Comparison of ENCODE assay signal across 12 mouse cellular contexts in the genomic region with DNA sequence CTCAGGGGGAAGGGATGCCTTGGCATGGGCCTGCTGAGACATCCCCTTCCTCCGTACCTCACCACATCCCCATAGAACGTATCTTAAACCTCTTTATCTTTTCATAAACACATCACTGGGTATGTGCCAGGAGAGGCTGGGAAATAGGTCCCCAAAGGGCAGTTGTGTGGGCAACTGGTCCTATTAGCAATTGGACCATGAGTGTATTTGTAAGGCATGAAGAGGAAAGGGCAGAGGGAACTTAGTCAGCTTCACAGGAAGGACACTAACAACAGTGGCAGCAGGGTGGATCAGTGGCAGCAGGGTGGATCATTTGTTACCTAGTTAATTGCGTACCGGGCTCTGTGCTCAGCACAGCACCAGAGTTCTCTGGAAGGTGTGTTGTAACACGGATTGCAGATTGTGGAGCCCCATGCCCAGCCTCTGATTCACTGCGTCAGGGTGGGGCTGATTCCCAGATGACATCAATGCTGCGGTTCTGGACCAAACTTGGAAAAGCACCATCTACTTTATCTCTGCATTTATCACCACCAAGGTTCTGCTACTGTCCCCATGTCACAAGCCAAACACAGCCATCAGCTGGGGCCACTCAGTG. TPM values are rescaled to one million over a fixed set of nuclear protein-coding genes. Genes with fewer than 3 reads are reported as not detected.
A peak's percentile ranks its signal among the peaks of the same experiment; 100 is the strongest.
DNase-seq lines count a peak whose midpoint lies in the region; ATAC-seq and TF ChIP-seq lines count a peak whose summit lies in the region.
"Had no signal": no experiment of that assay in that cellular context is flagged by ENCODE, and none has a peak within 500 bp of the region (broad histone marks: within the 10 kb centered on the region; RNA-seq: fewer than 3 reads in every experiment).

No protein-coding gene starts in this region.

- no peak for ATAC-seq in liver, postnatal 0 days
- ATAC-seq in liver, embryonic 11.5 days (replicated peaks; ENCODE audit: low FRiP score), result no peak
- no peak for ATAC-seq in limb, embryonic 15.5 days (ENCODE audit: insufficient number of reproducible peaks, low FRiP score, low TSS enrichment, low read depth)
- ATAC-seq in cerebellum, adult (ENCODE audit: insufficient number of reproducible peaks, low FRiP score, low TSS enrichment), result no peak
- ATAC-seq: liver, embryonic 12.5 days had no signal

- H3K27ac ChIP-seq in liver, postnatal 0 days (ENCODE audit: low read depth), result peak overlapping the region; percentile 71
- H3K27ac ChIP-seq in liver, embryonic 11.5 days (ENCODE audit: low read depth, low read length), result no peak overlapping the region
- H3K27ac ChIP-seq in limb, embryonic 15.5 days, result peak overlapping the region; percentile 82
- H3K27ac ChIP-seq: hindbrain, embryonic 10.5 days; liver, embryonic 12.5 days; midbrain, embryonic 10.5 days had no signal

- TF ChIP-seq EP300 in liver, postnatal 0 days (IDR thresholded peaks at IDR 0.05; ENCODE audit: low read depth), result no peak

- no peak for TF ChIP-seq CTCF in liver, postnatal 0 days (IDR thresholded peaks at IDR 0.05; ENCODE audit: low read depth)
- TF ChIP-seq CTCF in C2C12 (IDR thresholded peaks at IDR 0.05; ENCODE audit: control insufficient read depth, insufficient read depth, insufficient read length), result no peak

- H3K4me1 ChIP-seq in liver, postnatal 0 days (ENCODE audit: insufficient read depth), result peaks cover 17% of the 10 kb centered on the region
- H3K4me1 ChIP-seq in liver, embryonic 11.5 days (replicated peaks; ENCODE audit: control insufficient read depth, insufficient read depth, low read length), result peaks cover 20% of the 10 kb centered on the region
- H3K4me1 ChIP-seq in limb, embryonic 15.5 days, result peaks cover 43% of the 10 kb centered on the region

- H3K9me3 ChIP-seq in liver, postnatal 0 days (ENCODE audit: low read length), result no peaks in the 10 kb centered on the region
- H3K9me3 ChIP-seq in liver, embryonic 11.5 days (ENCODE audit: control insufficient read depth, low read length), result no peaks in the 10 kb centered on the region
- H3K9me3 ChIP-seq in limb, embryonic 15.5 days, result no peaks in the 10 kb centered on the region
- H3K9me3 ChIP-seq: hindbrain, embryonic 10.5 days; liver, embryonic 12.5 days; midbrain, embryonic 10.5 days had no signal

- 56% methylated on average over 7 of the region's 7 CpGs for WGBS in liver, postnatal 0 days (ENCODE audit: insufficient replicate concordance)
- 47% methylated on average over 7 of the region's 7 CpGs for WGBS in liver, embryonic 11.5 days
- WGBS in limb, embryonic 15.5 days, result 65% methylated on average over 7 of the region's 7 CpGs

- no peak for DNase-seq in liver, postnatal 0 days
- no peak for DNase-seq in liver, embryonic 11.5 days (ENCODE audit: low spot score)
- DNase-seq in adrenal gland, adult 8-10 months, result peak; percentile 74
- DNase-seq in layer of hippocampus, postnatal 36 days, result no peak
- no peak for DNase-seq in natural killer cell, adult 2 months (ENCODE audit: low spot score in 2 of 2)

- H3K4me2 ChIP-seq in liver, postnatal 0 days (ENCODE audit: low read depth, low read length), result no peak overlapping the region
- H3K4me2 ChIP-seq in liver, embryonic 11.5 days, result no peak overlapping the region
- 0 out of 2 replicates have a peak overlapping the region, but pooled peaks have one; percentile 3 for H3K4me2 ChIP-seq in limb, embryonic 15.5 days
- H3K4me2 ChIP-seq: heart, embryonic 12.5 days; liver, embryonic 12.5 days had no signal

- H3ac ChIP-seq in C2C12 (ENCODE audit: control insufficient read depth, insufficient read length, low read depth), result no peak overlapping the region

- no peak overlapping the region for H3K4me3 ChIP-seq in liver, postnatal 0 days (ENCODE audit: low read depth, low read length)
- no peak overlapping the region for H3K4me3 ChIP-seq in liver, embryonic 11.5 days (ENCODE audit: low read depth, low read length)
- no peak overlapping the region for H3K4me3 ChIP-seq in C2C12 (ENCODE audit: insufficient read depth, poor library complexity, severe bottlenecking)
- no peak overlapping the region for H3K4me3 ChIP-seq in limb, embryonic 15.5 days
- H3K4me3 ChIP-seq: heart, embryonic 12.5 days; hindbrain, embryonic 10.5 days; liver, embryonic 12.5 days; midbrain, embryonic 10.5 days had no signal

- no peak overlapping the region for H3K9ac ChIP-seq in liver, postnatal 0 days (replicated peaks)
- no peak overlapping the region for H3K9ac ChIP-seq in liver, embryonic 11.5 days (ENCODE audit: low read depth, low read length)
- H3K9ac ChIP-seq in limb, embryonic 15.5 days, result no peak overlapping the region
- H3K9ac ChIP-seq: liver, embryonic 12.5 days had no signal

- H3K79me2 ChIP-seq in C2C12 (ENCODE audit: control insufficient read depth, insufficient read depth), result no peaks in the 10 kb centered on the region

- no peaks in the 10 kb centered on the region for H3K27me3 ChIP-seq in liver, postnatal 0 days (ENCODE audit: insufficient read depth, low read length)
- peaks cover 2% of the 10 kb centered on the region; the same call in 1 of the 2 replicates for H3K27me3 ChIP-seq in liver, embryonic 11.5 days (replicated peaks; ENCODE audit: control insufficient read depth, insufficient read depth, low read length)
- H3K27me3 ChIP-seq in C2C12 (ENCODE audit: control insufficient read depth, insufficient read depth, insufficient read length), result no peaks in the 10 kb centered on the region
- H3K27me3 ChIP-seq in limb, embryonic 15.5 days, result no peaks in the 10 kb centered on the region

- no peaks in the 10 kb centered on the region for H3K79me3 ChIP-seq in C2C12 (ENCODE audit: low read depth)

- no peaks in the 10 kb centered on the region for H3K36me3 ChIP-seq in liver, postnatal 0 days (replicated peaks; ENCODE audit: insufficient read depth, low read length)
- no peaks in the 10 kb centered on the region for H3K36me3 ChIP-seq in liver, embryonic 11.5 days (ENCODE audit: control insufficient read depth, insufficient read depth, low read length)
- H3K36me3 ChIP-seq in C2C12 (ENCODE audit: control insufficient read depth, insufficient read depth), result no peaks in the 10 kb centered on the region
- no peaks in the 10 kb centered on the region for H3K36me3 ChIP-seq in limb, embryonic 15.5 days
- H3K36me3 ChIP-seq: heart, embryonic 12.5 days; hindbrain, embryonic 10.5 days; liver, embryonic 12.5 days; midbrain, embryonic 10.5 days had no signal

TF ChIP-seq in C2C12, 6 proteins besides CTCF, POLR2A, EP300 and RAD21:
- TF ChIP-seq MAX (IDR thresholded peaks at IDR 0.05), result no peak
- TF ChIP-seq MYOD1 (IDR thresholded peaks at IDR 0.05; ENCODE audit: control insufficient read depth, insufficient read length, low read depth), result peak; percentile 23
- TF ChIP-seq MYOG (IDR thresholded peaks at IDR 0.05; ENCODE audit: control insufficient read depth, extremely low read depth, insufficient read length), result no peak
- peak; percentile 32 for TF ChIP-seq FOSL1 (IDR thresholded peaks at IDR 0.05; ENCODE audit: insufficient read depth, low read length, poor library complexity, severe bottlenecking)
- peak; percentile 77 for TF ChIP-seq CEBPB (IDR thresholded peaks at IDR 0.05; ENCODE audit: low read depth)
- no peak for TF ChIP-seq USF1 (IDR thresholded peaks at IDR 0.05; ENCODE audit: low read depth)

RNA-seq across cellular contexts. Expression of gene Rnf19b, which starts 22.1 kb away (rescaled TPM):
- polyA plus RNA-seq in liver, postnatal 0 days (2015; fragmentation: Nextera tagmentation; extraction: Ambion mirVana), result 5.5 and 6.0 TPM in 2 replicates
- polyA plus RNA-seq in liver, embryonic 11.5 days (2014; fragmentation: Nextera tagmentation; extraction: Ambion mirVana), result 6.7 and 7.2 TPM in 2 replicates
- polyA plus RNA-seq in C2C12 (2012; fragmentation: generic; extraction: Trizol), result 53.5 TPM
- 10 to 100 TPM; 26.0 to 29.3 (median 28.3) TPM for total RNA-seq in adrenal gland, adult 8-10 months (2022)
- polyA plus RNA-seq in limb, embryonic 15.5 days (2015; fragmentation: Nextera tagmentation; extraction: Ambion mirVana), result 9.6 and 11.5 TPM in 2 replicates
- 10 to 100 TPM; 40.7 to 45.9 TPM for total RNA-seq in layer of hippocampus, postnatal 36 days (2021)

RNA-seq across cellular contexts. Expression of gene Ak2, which starts 44.2 kb away (rescaled TPM):
- 276 and 291 TPM in 2 replicates for polyA plus RNA-seq in liver, postnatal 0 days (2015; fragmentation: Nextera tagmentation; extraction: Ambion mirVana)
- 235 and 256 TPM in 2 replicates for polyA plus RNA-seq in liver, embryonic 11.5 days (2014; fragmentation: Nextera tagmentation; extraction: Ambion mirVana)
- polyA plus RNA-seq in C2C12 (2012; fragmentation: generic; extraction: Trizol), result 176 TPM
- total RNA-seq in adrenal gland, adult 8-10 months (2022), result 10 to 100 TPM; 70.8 to 97.5 (median 88.9) TPM
- 241 and 246 TPM in 2 replicates for polyA plus RNA-seq in limb, embryonic 15.5 days (2015; fragmentation: Nextera tagmentation; extraction: Ambion mirVana)
- 10 to 100 TPM; 26.3 to 26.9 TPM for total RNA-seq in layer of hippocampus, postnatal 36 days (2021)
